Mouse (Mus musculus) C2C12 (cell line): ENCODE measurements around the gene Aldh1l1. TPM values are rescaled to one million over a fixed set of nuclear protein-coding genes. Genes with fewer than 3 reads are reported as not detected.

Experiments
- H3K27me3 ChIP-seq: one replicate; pipeline ENCODE4 v1.6.1; 2011; ENCODE audit not compliant: control insufficient read depth, insufficient read depth, insufficient read length
- H3K36me3 ChIP-seq: one replicate; pipeline ENCODE4 v1.6.1; 2011; ENCODE audit not compliant: control insufficient read depth, insufficient read depth
- H3K4me3 ChIP-seq: one replicate; pipeline ENCODE4 v1.5.1; 2011; ENCODE audit warnings: mild to moderate bottlenecking, control low read depth; ENCODE audit not compliant: poor library complexity, insufficient read depth, severe bottlenecking
- H3K79me2 ChIP-seq: one replicate; pipeline ENCODE4 v1.6.1; 2011; ENCODE audit not compliant: control insufficient read depth, insufficient read depth
- H3K79me3 ChIP-seq: one replicate; pipeline ENCODE4 v1.6.1; 2011; ENCODE audit warnings: low read depth, control low read depth
- H3ac ChIP-seq: one replicate; pipeline ENCODE3; 2011; ENCODE audit warnings: low read depth; ENCODE audit not compliant: control insufficient read depth, insufficient read length
- CEBPB ChIP-seq: IDR thresholded peaks from one replicate; pipeline ENCODE4 v1.6.1; 2011; ENCODE audit warnings: low read depth, mild to moderate bottlenecking, control low read depth, moderate library complexity
- CTCF ChIP-seq: IDR thresholded peaks from one replicate; pipeline ENCODE4 v1.5.1; 2011; ENCODE audit not compliant: control insufficient read depth, insufficient read depth, insufficient read length
- FOSL1 ChIP-seq: IDR thresholded peaks from one replicate; pipeline ENCODE4 v1.8.0; 2011; ENCODE audit warnings: mild to moderate bottlenecking, low read length; ENCODE audit not compliant: poor library complexity, insufficient read depth, severe bottlenecking
- MAX ChIP-seq: IDR thresholded peaks from one replicate; pipeline ENCODE4 v1.6.1; 2011; ENCODE audit warnings: mild to moderate bottlenecking, control low read depth
- MYOD1 ChIP-seq: IDR thresholded peaks from one replicate; pipeline ENCODE4 v1.6.1; 2011; ENCODE audit warnings: low read depth; ENCODE audit not compliant: control insufficient read depth, insufficient read length
- MYOG ChIP-seq: IDR thresholded peaks from one replicate; pipeline ENCODE4 v1.6.1; 2011; ENCODE audit not compliant: control insufficient read depth, insufficient read length; ENCODE audit errors: extremely low read depth
- USF1 ChIP-seq: IDR thresholded peaks from one replicate; pipeline ENCODE4 v1.6.1; 2011; ENCODE audit warnings: low read depth, mild to moderate bottlenecking, control low read depth, moderate library complexity
- polyA plus RNA-seq: library from polyadenylated mRNA; unstranded; fragments of >200 nt; fragmentation: generic; extraction: Trizol; gene quantifications from one replicate; pipeline ENCODE4 v1.2.1, GENCODE M21; 2012; ENCODE audit warnings: missing spikeins

Aldh1l1 gene
- polyA plus RNA-seq, 1 experiment, result 0.16 TPM

- Histone ChIP-seq H3K27me3 (peaks cover 15% of the 10 kb centered on the region), H3ac (no peak overlapping the region), H3K36me3 (no peaks in the 10 kb centered on the region), H3K79me2 (no peaks in the 10 kb centered on the region), H3K4me3 (no peak overlapping the region), H3K79me3 (no peaks in the 10 kb centered on the region)
- TF ChIP-seq USF1, result no peak
- peak; percentile 20 for TF ChIP-seq MYOD1
Observed at GRCm38 (mm10) chr6:90565357-90566215, 79.4 kb downstream of the Aldh1l1 start.

GRCm38 (mm10) chr6:90567486-90567885, 81.3 kb downstream of the Aldh1l1 start:
- Histone ChIP-seq H3K79me2 (no peaks in the 10 kb centered on the region), H3K79me3 (no peaks in the 10 kb centered on the region), H3K27me3 (peaks cover 26% of the 10 kb centered on the region), H3K4me3 (no peak overlapping the region), H3K36me3 (no peaks in the 10 kb centered on the region), H3ac (no peak overlapping the region)
- no peak for TF ChIP-seq CEBPB
- TF ChIP-seq FOSL1, result no peak
- no peak for TF ChIP-seq CTCF
- no peak for TF ChIP-seq USF1
- no peak for TF ChIP-seq MYOG
- TF ChIP-seq MAX, result no peak
- TF ChIP-seq MYOD1, result no peak

GRCm38 (mm10) chr6:90567928-90568327, 81.7 kb downstream of the Aldh1l1 start:
- Histone ChIP-seq H3K27me3 (peaks cover 26% of the 10 kb centered on the region), H3K4me3 (no peak overlapping the region), H3ac (no peak overlapping the region), H3K79me3 (no peaks in the 10 kb centered on the region), H3K36me3 (no peaks in the 10 kb centered on the region), H3K79me2 (no peaks in the 10 kb centered on the region)
- TF ChIP-seq MYOD1, result no peak

- Histone ChIP-seq H3ac (no peak overlapping the region), H3K79me3 (no peaks in the 10 kb centered on the region), H3K36me3 (no peaks in the 10 kb centered on the region), H3K27me3 (peaks cover 26% of the 10 kb centered on the region), H3K4me3 (no peak overlapping the region), H3K79me2 (no peaks in the 10 kb centered on the region)
- TF ChIP-seq USF1 (no peak), MAX (no peak), FOSL1 (no peak), CTCF (no peak), MYOD1 (no peak), MYOG (no peak), CEBPB (no peak)
Observed at GRCm38 (mm10) chr6:90568721-90569120, 82.5 kb downstream of the Aldh1l1 start.

GRCm38 (mm10) chr6:90569736-90570383, 83.6 kb downstream of the Aldh1l1 start:
- no peak overlapping the region for H3K4me3 ChIP-seq
- peaks cover 26% of the 10 kb centered on the region for H3K27me3 ChIP-seq
- H3K36me3 ChIP-seq, result no peaks in the 10 kb centered on the region
- TF ChIP-seq MAX (no peak), CTCF (no peak), CEBPB (no peak), MYOD1 (no peak), MYOG (no peak), FOSL1 (no peak), USF1 (no peak)
- no peaks in the 10 kb centered on the region for H3K79me3 ChIP-seq
- no peaks in the 10 kb centered on the region for H3K79me2 ChIP-seq
- no peak overlapping the region for H3ac ChIP-seq

- Histone ChIP-seq H3K79me2 (no peaks in the 10 kb centered on the region), H3K36me3 (no peaks in the 10 kb centered on the region)
- TF ChIP-seq MAX (no peak), CEBPB (no peak), USF1 (no peak), FOSL1 (no peak), MYOD1 (no peak)
Observed at GRCm38 (mm10) chr6:90570392-90570791, 84.2 kb downstream of the Aldh1l1 start.

More at GRCm38 (mm10) chr6:90570392-90570791, 84.2 kb downstream of the Aldh1l1 start:
- H3K27me3 ChIP-seq, result peaks cover 26% of the 10 kb centered on the region
- H3K79me3 ChIP-seq, result no peaks in the 10 kb centered on the region
- no peak overlapping the region for H3ac ChIP-seq
- no peak overlapping the region for H3K4me3 ChIP-seq
